15 mouse cellular contexts compared by ENCODE assay signal in genomic region chr1:81900843-81901242, GRCm38 (mm10).
"Had no signal": no experiment of that assay in that cellular context is flagged by ENCODE, and none has a peak within 500 bp of the region (broad histone marks: within the 10 kb centered on the region; RNA-seq: fewer than 3 reads in every experiment).

No protein-coding gene starts in this region.

- H3K4me1 ChIP-seq: limb, embryonic 12.5 days; midbrain, embryonic 12.5 days; neural tube, embryonic 13.5 days; stomach, embryonic 15.5 days had no signal

- DNase-seq: kidney, adult 8-10 months; kidney, postnatal 25 days; layer of hippocampus, adult 9-11 months; liver; retina, postnatal 1 day; right cerebral cortex, postnatal 14 days; thymus, postnatal 4 days had no signal

- H3K4me3 ChIP-seq: limb, embryonic 12.5 days; midbrain, embryonic 12.5 days; neural tube, embryonic 13.5 days; stomach, embryonic 15.5 days had no signal

- H3K27me3 ChIP-seq: limb, embryonic 12.5 days; midbrain, embryonic 12.5 days; neural tube, embryonic 13.5 days; stomach, embryonic 15.5 days had no signal

- H3K27ac ChIP-seq: limb, embryonic 12.5 days; liver, embryonic 14.5 days; macrophage; midbrain, embryonic 12.5 days; neural tube, embryonic 13.5 days; stomach, embryonic 15.5 days had no signal

- H3K4me2 ChIP-seq: limb, embryonic 12.5 days; midbrain, embryonic 12.5 days; neural tube, embryonic 13.5 days; stomach, embryonic 15.5 days had no signal

- H3K36me3 ChIP-seq: limb, embryonic 12.5 days; midbrain, embryonic 12.5 days; neural tube, embryonic 13.5 days; stomach, embryonic 15.5 days had no signal

- H3K9ac ChIP-seq: limb, embryonic 12.5 days; liver, embryonic 14.5 days; midbrain, embryonic 12.5 days; neural tube, embryonic 13.5 days; stomach, embryonic 15.5 days had no signal

- ATAC-seq: intestine, embryonic 16.5 days; midbrain, embryonic 16.5 days had no signal

- H3K9me3 ChIP-seq: limb, embryonic 12.5 days; midbrain, embryonic 12.5 days; neural tube, embryonic 13.5 days; stomach, embryonic 15.5 days had no signal
